Comparison of ENCODE assay signal across 1 mouse cellular context in genomic region chr10:82858691-82859532, GRCm38 (mm10).
TF ChIP-seq lines count a peak whose summit lies in the region.

No protein-coding gene starts in this region.

TF ChIP-seq in CH12.LX, 34 proteins besides CTCF, POLR2A, EP300 and RAD21 (continued from another document):
- peak; percentile 35 for TF ChIP-seq HCFC1 (IDR thresholded peaks at IDR 0.05; ENCODE audit: low read depth, low read length)
- peak; percentile 93 for TF ChIP-seq NELFE (IDR thresholded peaks at IDR 0.05; ENCODE audit: low read depth, low read length)
- TF ChIP-seq PAX5 (IDR thresholded peaks at IDR 0.05; ENCODE audit: low read length): no peak
- peak; percentile 65; the same call in 1 of the 2 replicates for TF ChIP-seq ZMIZ1 (IDR thresholded peaks at IDR 0.05; ENCODE audit: low read depth, low read length)
- peak; percentile 74; the same call in 1 of the 2 replicates for TF ChIP-seq MXI1 (IDR thresholded peaks at IDR 0.05; ENCODE audit: low read depth, low read length)
- no peak for TF ChIP-seq MAZ (IDR thresholded peaks at IDR 0.05; ENCODE audit: low read depth, low read length)
- peak; percentile 89 for TF ChIP-seq TBP (conservative IDR thresholded peaks at IDR 0.05; ENCODE audit: low read depth, low read length)
- peak; percentile 75; the same call in 1 of the 2 replicates for TF ChIP-seq MAFK (IDR thresholded peaks at IDR 0.05; ENCODE audit: insufficient replicate concordance, low read length)
- peak; percentile 73 for TF ChIP-seq NRF1 (IDR thresholded peaks at IDR 0.05; ENCODE audit: low read depth, low read length)
